Mouse (Mus musculus) spleen, postnatal 14 days (tissue): ENCODE data around the gene Exoc7.
"Not testable (repeated sequence)": the region's sequence is repeated elsewhere in the genome, so short reads cannot be mapped to it uniquely, and the experiment has no call there.

ENCODE experiments used
- DNase-seq, 2 experiments: peaks; one replicate each; pipeline ENCODE4 v3.0.0; 2021 to 2022; ENCODE audit warnings: low spot score in 2 of 2

Gene Exoc7

GRCm38 (mm10) chr11:116277184-116277583 lies 29.8 kb downstream of the Exoc7 start:
- not testable (repeated sequence) for DNase-seq

DNA sequence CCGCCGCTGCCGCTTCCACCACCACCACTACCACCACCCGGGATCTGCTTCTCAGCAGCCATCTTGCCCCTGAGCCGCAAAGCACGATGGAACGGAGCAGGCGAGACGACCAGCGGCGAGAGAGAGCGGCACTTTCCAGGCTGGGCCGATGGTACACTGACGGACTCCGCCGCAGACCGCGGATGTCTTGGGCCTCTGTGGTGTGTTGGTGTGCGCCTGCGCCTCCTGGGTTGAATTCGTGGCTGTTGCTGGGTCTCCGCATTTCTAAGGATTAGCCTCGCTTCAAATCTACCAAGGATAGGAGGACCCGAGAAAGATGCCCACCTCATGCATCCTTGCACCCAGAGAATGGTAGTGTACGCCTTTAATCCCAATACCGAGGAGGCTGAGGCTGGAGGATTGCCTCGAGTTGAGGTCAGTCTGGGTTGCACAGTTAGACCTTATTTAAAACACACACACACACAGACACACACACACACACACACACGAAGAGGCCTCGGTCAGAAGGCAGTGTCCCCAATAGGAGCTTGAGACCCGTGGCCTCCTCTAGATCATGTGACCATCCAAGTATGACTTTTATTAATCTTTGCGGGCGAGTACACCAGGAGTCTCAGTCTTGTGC lies 32.9 kb downstream of the Exoc7 start, which contains the start of gene Srp68:
Srp68 (minus strand) TSS at position 173 of the 622 bp plus-strand sequence.
- DNase-seq = peak; percentile 84 to 89

- DNase-seq = no peak
Observed at GRCm38 (mm10) chr11:116273469-116274044, 33.5 kb downstream of the Exoc7 start.

DNA sequence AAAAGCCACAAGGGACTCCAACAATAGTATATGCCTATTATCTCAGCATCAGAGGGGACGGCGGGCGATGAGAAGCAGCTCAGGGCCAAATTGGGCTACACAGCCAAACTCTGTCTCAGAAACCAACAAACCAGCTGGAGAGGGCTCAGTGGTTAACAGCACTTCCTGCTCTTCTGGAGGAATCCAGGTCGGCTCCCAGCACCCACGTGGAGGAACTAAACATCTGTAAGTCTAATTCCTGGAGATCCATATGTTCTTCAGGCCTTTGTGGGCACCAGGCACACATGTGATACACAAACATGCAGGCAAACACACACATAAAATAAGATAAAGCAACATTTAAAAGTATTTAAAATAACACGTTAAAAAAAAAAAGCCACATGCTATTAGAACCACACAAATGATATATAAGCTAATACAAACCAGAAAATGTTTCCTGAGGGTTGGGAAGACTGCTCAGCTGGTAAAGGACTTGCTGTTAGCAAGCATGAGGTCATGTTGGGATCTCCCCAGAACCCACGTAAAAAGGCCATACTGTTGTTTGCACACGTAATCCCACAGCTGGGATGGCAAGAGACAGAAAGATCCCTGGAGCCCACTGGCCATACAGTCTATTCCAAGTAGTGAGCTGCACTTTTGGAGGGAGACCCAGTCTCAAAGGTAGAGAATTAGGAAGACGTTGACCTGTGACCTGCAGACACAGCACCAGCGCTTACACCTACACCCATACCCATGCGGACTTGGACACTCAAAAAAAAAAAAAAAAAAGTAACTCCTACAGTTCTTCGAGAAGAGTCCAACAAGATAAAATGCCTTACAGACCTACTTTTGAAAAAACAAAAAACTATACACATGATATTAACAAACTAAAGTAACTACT lies 34.2 kb downstream of the Exoc7 start:
- DNase-seq = no peak

GRCm38 (mm10) chr11:116269560-116269959 lies 37.5 kb downstream of the Exoc7 start:
- no peak for DNase-seq

- DNase-seq = no peak
Observed at GRCm38 (mm10) chr11:116268313-116268712, 38.7 kb downstream of the Exoc7 start.

DNA sequence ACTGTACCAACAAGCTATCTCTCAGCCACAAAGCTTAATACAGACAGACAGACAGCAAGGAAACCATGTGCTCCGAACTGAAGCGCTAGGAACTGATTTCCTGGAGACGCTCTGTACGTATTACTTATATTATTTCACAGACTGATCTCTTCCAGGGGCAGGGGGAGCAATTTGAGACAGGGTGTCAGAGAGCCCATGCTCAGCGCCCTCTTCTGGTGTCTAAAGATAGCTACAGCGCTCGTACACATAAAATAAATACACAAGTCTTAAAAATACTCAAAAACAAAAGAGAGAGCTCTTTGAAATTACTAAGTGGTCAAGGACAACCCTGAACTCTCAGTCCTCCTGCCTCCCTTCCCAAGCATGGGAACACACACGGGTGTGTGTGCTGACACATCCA lies 39.4 kb downstream of the Exoc7 start:
- no peak for DNase-seq

GRCm38 (mm10) chr11:116265850-116266249 lies 41.2 kb downstream of the Exoc7 start:
- DNase-seq = no peak

- DNase-seq = no peak
Observed at GRCm38 (mm10) chr11:116265352-116265751, 41.7 kb downstream of the Exoc7 start.

DNA sequence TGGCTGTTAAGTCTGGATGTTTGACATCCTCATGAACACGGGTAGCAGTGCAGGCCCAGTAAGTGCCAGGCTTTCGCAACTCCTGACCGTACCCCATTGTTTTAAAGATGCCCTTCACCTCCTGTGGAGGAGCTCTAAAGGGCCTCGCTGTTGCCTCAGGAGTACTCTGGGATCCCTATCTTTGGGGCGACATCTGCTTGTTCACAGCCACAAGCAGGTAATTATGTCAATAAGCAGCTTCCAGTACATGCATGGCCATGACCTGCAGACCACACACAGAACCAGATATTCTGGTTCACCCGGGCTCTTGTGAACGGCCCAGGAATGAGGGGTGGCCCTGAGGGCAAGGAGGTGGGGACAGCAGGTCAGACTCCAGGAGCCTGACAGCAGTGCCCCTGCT lies 46.8 kb downstream of the Exoc7 start:
- no peak for DNase-seq

- no peak for DNase-seq
Observed at GRCm38 (mm10) chr11:116259461-116259860, 47.6 kb downstream of the Exoc7 start.

GRCm38 (mm10) chr11:116255982-116256675 lies 50.9 kb downstream of the Exoc7 start:
- no peak for DNase-seq

- DNase-seq = no peak
Observed at GRCm38 (mm10) chr11:116255090-116255981, 51.7 kb downstream of the Exoc7 start.

GRCm38 (mm10) chr11:116254627-116255026 lies 52.4 kb downstream of the Exoc7 start:
- DNase-seq = no peak

DNA sequence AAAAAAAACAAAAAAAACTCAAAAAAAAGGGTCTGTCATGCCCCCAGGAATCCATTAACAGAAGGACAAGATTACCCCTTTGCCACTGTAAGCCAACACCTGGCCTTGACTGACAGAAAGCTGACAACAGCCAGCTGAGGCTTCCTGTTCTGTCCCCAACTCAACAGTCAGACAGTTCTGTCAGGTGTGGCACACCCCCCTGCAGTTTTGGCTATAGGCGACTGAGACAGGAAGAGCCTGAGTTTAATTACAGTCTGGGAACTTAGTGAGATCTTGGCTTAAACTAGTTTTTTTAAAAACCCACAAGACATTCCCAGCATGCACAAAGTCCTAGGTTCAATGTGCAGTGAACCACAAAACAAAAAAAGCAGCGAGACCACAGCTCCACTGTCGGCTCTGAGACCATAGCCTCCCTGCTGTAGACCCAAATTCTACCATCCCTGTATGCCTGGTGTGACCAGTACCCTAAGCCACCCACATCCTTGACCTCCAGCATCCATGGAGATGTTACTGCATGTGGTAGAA lies 53.9 kb downstream of the Exoc7 start:
- DNase-seq = no peak

GRCm38 (mm10) chr11:116250898-116251297 lies 56.1 kb downstream of the Exoc7 start:
- no peak for DNase-seq

- DNase-seq = no peak
Observed at GRCm38 (mm10) chr11:116247502-116248222, 59.4 kb downstream of the Exoc7 start.

DNA sequence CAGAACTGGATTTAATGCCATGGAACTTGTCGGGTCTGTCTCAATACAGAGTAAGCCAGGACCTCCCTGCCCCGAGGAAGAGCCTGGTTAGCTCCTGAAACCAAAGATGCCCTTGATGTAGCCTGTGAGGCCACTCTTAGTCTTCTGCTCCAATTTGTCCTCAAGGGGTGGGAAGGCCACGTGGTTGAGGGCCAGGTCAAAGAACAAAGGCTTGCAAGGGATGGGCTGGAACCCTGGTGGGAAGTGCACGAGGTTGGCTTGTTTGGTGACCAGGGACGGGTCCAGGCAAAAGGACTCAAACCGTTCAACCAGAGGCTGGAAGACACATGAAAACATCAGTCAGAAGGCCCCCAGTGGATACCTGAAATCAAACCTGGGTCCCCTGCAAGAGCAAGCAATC lies 61.4 kb downstream of the Exoc7 start:
- no peak for DNase-seq

DNA sequence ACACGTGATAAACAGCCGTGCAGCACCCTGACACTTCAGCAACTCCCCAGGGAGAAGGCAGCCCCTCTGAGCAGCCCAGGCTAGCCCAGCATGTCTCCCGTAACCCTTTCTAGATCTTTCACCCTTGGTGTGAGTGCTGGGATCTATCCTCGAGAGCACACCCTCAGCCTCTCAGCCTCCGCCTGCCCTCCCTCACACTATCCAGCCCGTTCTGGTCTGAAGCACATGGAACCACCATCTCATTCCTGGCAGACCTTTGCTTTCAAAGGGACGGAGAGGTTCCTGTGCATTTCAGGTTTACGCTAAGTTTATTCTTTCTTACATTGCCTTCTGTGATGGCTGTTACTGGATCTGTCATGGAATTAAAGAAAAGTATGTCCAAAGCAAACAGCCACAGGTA lies 62.5 kb downstream of the Exoc7 start:
- no peak for DNase-seq

DNA sequence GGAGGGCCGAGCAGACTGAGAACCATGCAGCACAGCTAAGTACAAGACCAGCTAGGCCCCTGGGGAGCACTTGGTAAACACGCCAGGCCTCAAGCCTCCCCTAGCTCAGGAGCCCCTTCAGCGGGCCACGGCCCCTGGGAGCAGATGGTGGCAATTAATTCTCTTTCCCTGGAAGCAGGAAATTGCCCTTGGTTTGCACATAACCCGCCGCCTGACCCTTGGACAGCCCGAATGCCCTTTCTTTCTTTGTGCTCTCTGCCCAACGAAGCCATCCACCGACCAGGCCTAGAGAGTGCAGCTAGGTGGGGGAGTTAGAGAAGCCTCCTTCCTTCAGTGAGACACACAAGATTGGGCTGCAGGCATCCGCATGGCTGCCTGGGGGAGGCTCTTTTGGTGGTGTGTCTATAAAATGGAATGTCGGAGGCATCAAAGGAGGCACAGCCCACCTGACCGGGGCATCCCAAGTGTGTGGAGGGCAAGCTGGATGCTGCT lies 65.2 kb downstream of the Exoc7 start:
- no peak for DNase-seq
